Mouse (Mus musculus) ovary, postnatal 36 days (tissue): ENCODE results near the gene Ptges3.
"Not testable (repeated sequence)": the region's sequence is repeated elsewhere in the genome, so short reads cannot be mapped to it uniquely, and the experiment has no call there.

ENCODE experiments used
- DNase-seq: peaks from one replicate; pipeline ENCODE4 v3.0.0; 2022; ENCODE audit warnings: low spot score, mixed read lengths

The Ptges3 gene

GRCm38 (mm10) chr10:128058601-128059151 is at the start of gene Ptges3:
Gene Ptges3 (plus strand): TSS chr10:128058954.
- peak; percentile 99 for DNase-seq

- DNase-seq = no peak
Observed at GRCm38 (mm10) chr10:128009735-128010134, 49.0 kb upstream of the Ptges3 start.

GRCm38 (mm10) chr10:128015068-128015934 is 43.5 kb upstream of the Ptges3 start, which contains the start of gene Prim1:
Gene Prim1 (plus strand): TSS chr10:128015168.
- peak; percentile 73 for DNase-seq

- no peak for DNase-seq
Observed at GRCm38 (mm10) chr10:128022196-128022595, 36.6 kb upstream of the Ptges3 start.

- no peak for DNase-seq
Observed at GRCm38 (mm10) chr10:128023496-128023895, 35.3 kb upstream of the Ptges3 start.

- no peak for DNase-seq
Observed at GRCm38 (mm10) chr10:128029931-128030330, 28.8 kb upstream of the Ptges3 start.

- no peak for DNase-seq
Observed at GRCm38 (mm10) chr10:128030860-128031259, 27.9 kb upstream of the Ptges3 start.

- DNase-seq = peak; percentile 20
Observed at GRCm38 (mm10) chr10:128036746-128037425, 21.9 kb upstream of the Ptges3 start.

- DNase-seq = no peak
Observed at GRCm38 (mm10) chr10:128037921-128038320, 20.8 kb upstream of the Ptges3 start.

GRCm38 (mm10) chr10:128039167-128039566 is 19.6 kb upstream of the Ptges3 start:
- DNase-seq = no peak

- DNase-seq = no peak
Observed at GRCm38 (mm10) chr10:128039858-128040257, 18.9 kb upstream of the Ptges3 start.

GRCm38 (mm10) chr10:128040293-128040692 is 18.5 kb upstream of the Ptges3 start:
- DNase-seq = no peak

GRCm38 (mm10) chr10:128041636-128042035 is 17.1 kb upstream of the Ptges3 start:
- DNase-seq = no peak

GRCm38 (mm10) chr10:128042466-128042865 is 16.3 kb upstream of the Ptges3 start:
- DNase-seq = no peak

GRCm38 (mm10) chr10:128043041-128043835 is 15.5 kb upstream of the Ptges3 start:
- DNase-seq = no peak

GRCm38 (mm10) chr10:128048157-128048556 is 10.6 kb upstream of the Ptges3 start:
- DNase-seq = no peak

GRCm38 (mm10) chr10:128049741-128050140 is 9.0 kb upstream of the Ptges3 start:
- no peak for DNase-seq

GRCm38 (mm10) chr10:128050355-128050754 is 8.4 kb upstream of the Ptges3 start:
- no peak for DNase-seq

GRCm38 (mm10) chr10:128051589-128051988 is 7.2 kb upstream of the Ptges3 start:
- DNase-seq = no peak

- DNase-seq = not testable (repeated sequence)
Observed at GRCm38 (mm10) chr10:128052136-128052535, 6.6 kb upstream of the Ptges3 start.

- no peak for DNase-seq
Observed at GRCm38 (mm10) chr10:128053001-128053400, 5.8 kb upstream of the Ptges3 start.

GRCm38 (mm10) chr10:128058184-128058583 is 570 bp upstream of the Ptges3 start:
- DNase-seq = no peak
